Mouse (Mus musculus) kidney, embryonic 15.5 days (tissue): ENCODE measurements around the gene Tasp1. TPM values are rescaled to one million over a fixed set of nuclear protein-coding genes. Genes with fewer than 3 reads are reported as not detected.
"Not testable (repeated sequence)": the region's sequence is repeated elsewhere in the genome, so short reads cannot be mapped to it uniquely, and the experiment has no call there.

Source experiments
- ATAC-seq: fragments of 200-750 bp; cut with Nextera tagmentation; replicated peaks from 2 replicates; pipeline ENCODE4 v1.8.0; 2017; ENCODE audit warnings: moderate TSS enrichment; ENCODE audit not compliant: low FRiP score
- H3K27ac ChIP-seq: fragments of 300-500 bp; sonication (generic); 2 replicates; pipeline ENCODE4 v1.5.1; 2015; ENCODE audit warnings: mild to moderate bottlenecking, inconsistent platforms
- H3K27me3 ChIP-seq: fragments of 300-500 bp; sonication (generic); 2 replicates; pipeline ENCODE4 v1.6.1; 2015; ENCODE audit warnings: inconsistent platforms
- H3K36me3 ChIP-seq: fragments of 300-500 bp; sonication (generic); 2 replicates; pipeline ENCODE4 v1.6.1; 2015; ENCODE audit warnings: inconsistent platforms
- H3K4me1 ChIP-seq: fragments of 300-500 bp; sonication (generic); 2 replicates; pipeline ENCODE4 v1.6.1; 2015; ENCODE audit warnings: inconsistent platforms
- H3K4me2 ChIP-seq: fragments of 300-500 bp; sonication (generic); 2 replicates; pipeline ENCODE4 v1.6.1; 2015; ENCODE audit warnings: moderate library complexity, mild to moderate bottlenecking, inconsistent platforms
- H3K4me3 ChIP-seq: fragments of 300-500 bp; sonication (generic); replicated peaks from 2 replicates; pipeline ENCODE4 v1.5.1; 2015; ENCODE audit warnings: mild to moderate bottlenecking, inconsistent platforms
- H3K9ac ChIP-seq: fragments of 300-500 bp; sonication (generic); 2 replicates; pipeline ENCODE4 v1.6.1; 2015; ENCODE audit warnings: mild to moderate bottlenecking, inconsistent platforms
- H3K9me3 ChIP-seq: fragments of 300-500 bp; sonication (generic); replicated peaks from 2 replicates; pipeline ENCODE4 v1.6.1; 2016; ENCODE audit warnings: inconsistent platforms
- WGBS: fragments of 180-500 bp; shearing (Covaris S2); methylation state at CpG from one replicate; pipeline ENCODE4 v1.1.7; 2015; ENCODE audit warnings: mixed read lengths; 5-methylcytosine and 5-hydroxymethylcytosine counted together
- polyA plus RNA-seq: library from polyadenylated mRNA; unstranded; fragments of >200 nt; fragmentation: Nextera tagmentation; extraction: Ambion mirVana; gene quantifications from 2 replicates; pipeline ENCODE4 v1.2.1, GENCODE M21; 2015

The Tasp1 gene
- polyA plus RNA-seq, 1 experiment from 2014 or later: 21.6 TPM

DNA sequence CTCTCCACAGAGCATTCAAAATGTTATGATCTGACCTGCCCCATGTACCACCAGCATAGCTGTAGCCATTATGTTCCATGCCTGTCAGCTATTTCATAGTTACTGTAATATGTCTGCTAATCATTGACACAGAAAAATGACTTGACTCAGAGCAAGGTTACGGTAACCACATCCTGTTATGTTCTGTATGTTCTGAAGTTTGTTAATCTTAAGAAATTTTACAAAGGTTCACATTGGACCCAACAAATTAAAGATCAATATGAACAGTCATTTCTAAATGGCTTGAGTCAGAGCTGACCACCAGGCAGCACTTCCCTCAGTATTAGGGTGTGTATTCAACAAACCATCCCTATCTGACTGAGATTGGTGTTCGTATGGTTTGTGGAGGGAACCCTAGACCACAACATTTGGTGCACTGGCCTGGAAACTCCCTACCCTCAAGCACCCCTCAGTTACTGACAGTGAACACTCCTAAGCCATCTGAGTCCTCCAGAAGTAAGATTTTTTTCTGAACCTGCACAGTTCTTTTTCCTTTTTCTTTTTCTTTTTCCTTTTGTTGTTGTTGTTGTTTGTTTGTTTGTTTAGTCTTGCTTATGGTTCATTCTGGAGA is 24.0 kb downstream of the Tasp1 start:
- no peak overlapping the region for H3K27ac ChIP-seq
- WGBS: 91% methylated on average over 2 of the region's 2 CpGs
- H3K36me3 ChIP-seq: peaks cover 36% of the 10 kb centered on the region
- H3K27me3 ChIP-seq: no peaks in the 10 kb centered on the region
- no peak overlapping the region for H3K4me3 ChIP-seq
- no peaks in the 10 kb centered on the region for H3K9me3 ChIP-seq
- no peak for ATAC-seq
- H3K4me2 ChIP-seq: no peak overlapping the region
- H3K4me1 ChIP-seq: no peaks in the 10 kb centered on the region
- H3K9ac ChIP-seq: no peak overlapping the region

DNA sequence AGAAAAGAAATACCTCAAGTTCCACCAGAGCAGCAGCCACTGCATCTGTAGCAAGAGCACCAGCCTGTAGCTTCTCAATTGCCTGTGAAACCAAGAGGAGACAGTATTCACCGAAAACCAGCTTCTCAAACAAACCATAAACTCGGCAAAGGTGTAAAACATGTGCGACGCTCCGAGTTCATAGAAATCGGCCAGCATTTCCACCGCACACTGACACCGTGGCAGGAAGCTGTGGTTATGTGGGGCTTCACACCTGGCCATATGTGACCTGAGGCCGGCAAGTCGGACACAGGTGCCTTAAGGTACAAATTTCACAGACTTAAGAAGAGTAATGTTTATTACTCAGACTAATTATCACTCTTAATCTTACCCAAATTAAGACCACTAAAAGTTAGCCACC is 24.5 kb downstream of the Tasp1 start:
- Histone ChIP-seq H3K36me3 (peaks cover 35% of the 10 kb centered on the region), H3K4me3 (no peak overlapping the region), H3K9me3 (no peaks in the 10 kb centered on the region), H3K4me1 (no peaks in the 10 kb centered on the region), H3K27ac (no peak overlapping the region), H3K9ac (no peak overlapping the region), H3K27me3 (no peaks in the 10 kb centered on the region), H3K4me2 (no peak overlapping the region)
- ATAC-seq: no peak
- 76% methylated on average over 10 of the region's 10 CpGs for WGBS

DNA sequence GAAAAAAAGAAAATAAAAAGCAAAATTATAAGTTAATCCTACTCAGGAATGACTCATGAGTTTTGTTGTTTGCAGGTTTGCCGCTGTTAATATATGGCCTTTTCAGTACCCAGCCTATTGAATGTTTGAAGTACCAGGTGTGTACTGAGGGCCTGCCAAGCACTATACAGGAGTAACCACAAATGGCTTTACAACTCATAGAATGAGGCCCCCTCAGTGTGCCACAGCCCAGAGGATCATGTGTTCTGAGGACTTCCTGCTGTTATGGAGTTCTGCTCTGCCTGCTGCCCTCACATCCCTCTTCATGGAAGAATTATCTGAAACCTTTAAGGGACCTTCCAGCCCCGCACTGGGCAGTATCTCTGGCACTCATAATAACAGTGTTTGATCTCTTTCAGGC is 29.1 kb downstream of the Tasp1 start:
- Histone ChIP-seq H3K27ac (no peak overlapping the region), H3K9ac (no peak overlapping the region), H3K27me3 (no peaks in the 10 kb centered on the region), H3K36me3 (peaks cover 26% of the 10 kb centered on the region), H3K4me3 (no peak overlapping the region), H3K4me1 (no peaks in the 10 kb centered on the region), H3K9me3 (no peaks in the 10 kb centered on the region), H3K4me2 (no peak overlapping the region)
- WGBS: 89% methylated on average over 2 of the region's 2 CpGs
- ATAC-seq: no peak

DNA sequence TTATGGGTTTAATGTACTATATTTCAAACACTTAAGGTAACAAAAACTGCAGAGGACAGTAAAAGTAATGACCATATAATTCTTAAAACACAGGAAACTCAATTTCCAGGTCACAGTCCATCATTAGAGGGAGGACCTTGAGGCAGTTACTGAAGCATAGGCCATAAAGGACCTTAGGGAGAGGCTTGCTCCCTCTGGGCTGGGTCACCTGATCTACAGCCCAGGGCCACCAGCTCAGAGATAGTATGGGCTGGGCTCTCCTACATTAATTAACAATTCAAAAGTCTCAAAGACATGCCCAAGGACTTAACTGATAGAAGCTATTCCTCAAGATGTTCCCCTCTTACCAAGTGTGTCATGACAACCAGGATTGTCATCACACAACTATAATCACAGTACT is 29.8 kb downstream of the Tasp1 start:
- Histone ChIP-seq H3K27me3 (no peaks in the 10 kb centered on the region), H3K4me2 (no peak overlapping the region), H3K27ac (no peak overlapping the region), H3K9me3 (no peaks in the 10 kb centered on the region), H3K36me3 (peaks cover 20% of the 10 kb centered on the region), H3K4me3 (no peak overlapping the region), H3K9ac (no peak overlapping the region), H3K4me1 (no peaks in the 10 kb centered on the region)
- ATAC-seq: no peak

DNA sequence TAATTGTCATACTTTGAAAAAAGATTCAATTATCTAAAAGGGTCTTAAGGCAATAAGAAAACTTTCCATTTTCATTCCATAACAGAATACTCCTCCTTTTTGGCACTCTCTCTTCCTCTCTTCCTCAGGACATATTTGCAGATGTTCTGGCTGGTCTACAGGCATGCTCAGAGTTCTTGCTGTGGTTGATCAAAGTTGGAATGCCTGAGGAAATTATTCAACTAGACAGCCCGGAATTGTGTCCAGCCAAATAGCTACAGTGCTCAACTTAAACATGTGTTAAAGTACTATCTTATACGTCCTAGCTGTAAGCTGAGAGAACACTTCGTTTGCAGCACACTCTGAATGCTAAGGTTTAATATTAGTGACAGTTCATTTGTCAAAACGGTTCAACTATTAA is 41.7 kb downstream of the Tasp1 start:
- Histone ChIP-seq H3K4me2 (no peak overlapping the region), H3K4me1 (no peaks in the 10 kb centered on the region), H3K4me3 (no peak overlapping the region), H3K27ac (no peak overlapping the region), H3K27me3 (no peaks in the 10 kb centered on the region), H3K36me3 (peaks cover 19% of the 10 kb centered on the region), H3K9ac (no peak overlapping the region), H3K9me3 (no peaks in the 10 kb centered on the region)
- ATAC-seq: 0 out of 2 replicates have a peak, but pooled peaks have one; percentile 29
- WGBS: 63% methylated on average over 4 of the region's 4 CpGs

DNA sequence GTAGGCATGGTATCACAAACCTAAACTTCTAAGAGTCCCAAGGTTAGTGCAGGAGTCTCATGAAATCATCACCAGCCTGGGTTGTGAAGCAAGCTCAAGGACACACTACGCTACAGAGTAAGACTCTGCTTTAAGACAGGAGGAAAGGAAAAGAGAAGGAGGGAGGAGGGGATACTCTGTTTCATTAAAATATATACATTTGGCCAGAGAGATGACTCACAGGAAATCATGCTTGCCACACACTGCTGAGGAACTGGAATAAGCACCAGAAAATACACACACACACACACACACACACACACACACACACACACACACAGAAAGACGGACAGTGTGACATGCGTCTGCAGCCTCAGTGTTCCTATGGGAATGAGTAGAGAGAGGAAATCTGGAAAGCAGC is 59.2 kb downstream of the Tasp1 start:
- 0 out of 2 replicates have a peak, but pooled peaks cover 9% of the 10 kb centered on the region for H3K36me3 ChIP-seq
- no peak overlapping the region for H3K4me2 ChIP-seq
- H3K9ac ChIP-seq: no peak overlapping the region
- H3K9me3 ChIP-seq: no peaks in the 10 kb centered on the region
- no peak for ATAC-seq
- H3K27me3 ChIP-seq: no peaks in the 10 kb centered on the region
- H3K4me3 ChIP-seq: no peak overlapping the region
- 89% methylated on average over 3 of the region's 3 CpGs for WGBS
- H3K27ac ChIP-seq: no peak overlapping the region
- no peaks in the 10 kb centered on the region for H3K4me1 ChIP-seq

DNA sequence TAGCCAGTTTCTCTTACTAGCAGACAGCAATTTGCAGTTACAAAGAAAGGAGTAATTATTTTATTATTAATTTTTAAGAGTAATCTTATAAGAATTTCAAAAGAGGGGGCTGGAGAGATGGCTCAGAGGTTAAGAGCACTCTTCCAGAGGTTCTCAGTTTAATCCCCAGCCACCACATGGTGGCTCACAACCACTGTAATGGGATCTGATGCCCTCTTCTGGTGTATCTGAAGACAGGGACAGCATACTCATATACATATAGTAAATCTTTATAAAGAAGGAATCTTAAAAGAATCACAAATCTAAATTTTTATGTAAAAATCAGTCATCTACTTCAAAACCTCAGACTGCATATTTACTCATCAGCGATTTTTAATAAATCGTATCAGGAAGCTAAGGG is 68.4 kb downstream of the Tasp1 start:
- ATAC-seq: no peak
- Histone ChIP-seq H3K4me1 (no peaks in the 10 kb centered on the region), H3K36me3 (no peaks in the 10 kb centered on the region; the same call in 1 of the 2 replicates), H3K4me3 (no peak overlapping the region), H3K27me3 (no peaks in the 10 kb centered on the region), H3K27ac (no peak overlapping the region), H3K9ac (no peak overlapping the region), H3K9me3 (no peaks in the 10 kb centered on the region), H3K4me2 (no peak overlapping the region)
- 94% methylated on average over 2 of the region's 2 CpGs for WGBS

DNA sequence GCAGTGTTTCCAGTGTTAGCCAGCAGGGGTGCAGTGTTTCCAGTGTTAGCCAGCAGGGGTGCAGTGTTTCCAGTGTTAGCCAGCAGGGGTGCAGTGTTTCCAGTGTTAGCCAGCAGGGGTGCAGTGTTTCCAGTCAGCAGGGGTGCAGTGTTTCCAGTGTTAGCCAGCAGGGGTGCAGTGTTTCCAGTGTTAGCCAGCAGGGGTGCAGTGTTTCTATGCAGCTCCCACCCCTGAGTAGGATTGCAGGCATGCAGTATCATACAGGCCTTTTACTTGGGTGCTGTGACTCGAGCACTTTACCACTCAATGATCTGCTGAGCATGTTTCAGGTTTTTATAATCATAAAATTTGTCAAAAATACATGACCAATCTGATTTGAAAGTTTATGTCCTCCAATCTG is 76.7 kb downstream of the Tasp1 start:
- H3K4me2 ChIP-seq, H3K4me3 ChIP-seq, ATAC-seq, H3K27me3 ChIP-seq, H3K4me1 ChIP-seq, H3K9ac ChIP-seq, H3K27ac ChIP-seq, H3K9me3 ChIP-seq: not testable (repeated sequence)
- 94% methylated on average over 1 of the region's 1 CpGs for WGBS
- H3K36me3 ChIP-seq: peaks cover 13% of the 10 kb centered on the region

DNA sequence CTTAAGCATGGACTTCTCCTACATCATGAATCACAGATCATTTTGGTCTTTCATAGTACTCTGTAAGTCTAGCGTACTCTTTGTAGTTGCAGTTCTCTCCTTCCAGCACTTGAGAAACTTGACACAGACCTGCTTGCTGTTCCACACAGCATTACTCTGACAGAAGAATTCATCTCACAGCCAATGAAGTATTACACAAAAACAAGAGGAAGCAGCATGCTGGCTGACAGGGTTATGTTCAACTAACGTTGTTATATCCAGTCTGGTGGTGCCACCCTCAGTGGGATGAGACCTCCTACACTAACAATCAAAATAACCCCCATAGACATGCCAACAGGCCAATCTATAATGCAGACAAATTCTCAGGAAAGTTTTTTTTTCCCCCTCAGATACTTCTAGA is 99.2 kb downstream of the Tasp1 start:
- H3K4me1 ChIP-seq: no peaks in the 10 kb centered on the region
- 0 out of 2 replicates have a peak, but pooled peaks have one; percentile 9 for ATAC-seq

DNA sequence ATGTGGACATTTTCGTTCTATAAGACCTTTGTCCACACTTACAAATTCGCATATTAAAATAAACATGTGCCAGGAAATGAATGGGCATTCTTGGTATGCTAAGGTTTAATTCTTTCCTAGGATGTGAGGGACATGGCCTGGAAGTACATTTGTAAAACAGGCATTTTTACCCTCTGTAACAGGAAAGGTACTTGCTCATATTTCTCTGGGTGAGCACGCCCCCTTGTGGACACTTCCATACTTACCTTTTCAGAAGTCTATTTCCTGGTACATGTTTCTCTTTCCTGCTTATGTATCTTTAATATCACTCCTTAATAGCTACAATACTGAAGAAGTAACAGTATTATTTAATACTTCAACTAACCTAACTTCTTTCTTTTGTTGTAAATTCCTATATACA is 100.3 kb downstream of the Tasp1 start:
- WGBS: 60% methylated on average over 3 of the region's 3 CpGs
- Histone ChIP-seq H3K27me3 (no peaks in the 10 kb centered on the region), H3K9me3 (no peaks in the 10 kb centered on the region), H3K9ac (no peak overlapping the region), H3K4me3 (no peak overlapping the region), H3K36me3 (no peaks in the 10 kb centered on the region), H3K4me1 (no peaks in the 10 kb centered on the region), H3K4me2 (no peak overlapping the region), H3K27ac (no peak overlapping the region)
- ATAC-seq: no peak

More for the DNA sequence above, 99.2 kb downstream of the Tasp1 start:
- no peak overlapping the region for H3K4me2 ChIP-seq
- no peak overlapping the region for H3K27ac ChIP-seq
- H3K36me3 ChIP-seq: no peaks in the 10 kb centered on the region
- H3K4me3 ChIP-seq: no peak overlapping the region
- no peak overlapping the region for H3K9ac ChIP-seq
- no peaks in the 10 kb centered on the region for H3K9me3 ChIP-seq
- no peaks in the 10 kb centered on the region for H3K27me3 ChIP-seq
- 48% methylated on average over 2 of the region's 2 CpGs for WGBS

DNA sequence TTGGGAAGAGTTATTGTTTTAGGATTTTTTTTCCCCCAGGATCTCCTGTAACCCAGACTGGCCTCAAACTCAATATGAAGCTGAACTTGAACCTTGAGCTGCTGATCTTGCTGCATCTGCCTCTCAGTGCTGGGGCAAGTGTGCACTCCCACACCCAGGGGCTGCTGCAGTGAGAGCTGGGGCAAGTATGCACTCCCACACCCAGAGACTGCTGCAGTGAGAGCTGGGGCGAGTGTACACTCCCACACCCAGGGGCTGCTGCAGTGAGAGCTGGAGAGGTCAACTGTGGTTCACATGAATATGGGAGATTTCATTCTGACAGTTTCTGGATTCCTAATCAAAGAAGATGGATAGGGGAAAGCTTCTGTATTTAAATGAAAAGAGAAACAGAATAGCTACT is 117.8 kb downstream of the Tasp1 start:
- ATAC-seq: 0 out of 2 replicates have a peak, but pooled peaks have one; percentile 67
- Histone ChIP-seq H3K9ac (no peak overlapping the region), H3K4me2 (no peak overlapping the region), H3K4me3 (no peak overlapping the region), H3K27me3 (no peaks in the 10 kb centered on the region), H3K9me3 (no peaks in the 10 kb centered on the region), H3K27ac (no peak overlapping the region), H3K36me3 (0 out of 2 replicates have a peak, but pooled peaks cover 3% of the 10 kb centered on the region), H3K4me1 (no peaks in the 10 kb centered on the region)
- WGBS: 18% methylated on average over 1 of the region's 1 CpGs

DNA sequence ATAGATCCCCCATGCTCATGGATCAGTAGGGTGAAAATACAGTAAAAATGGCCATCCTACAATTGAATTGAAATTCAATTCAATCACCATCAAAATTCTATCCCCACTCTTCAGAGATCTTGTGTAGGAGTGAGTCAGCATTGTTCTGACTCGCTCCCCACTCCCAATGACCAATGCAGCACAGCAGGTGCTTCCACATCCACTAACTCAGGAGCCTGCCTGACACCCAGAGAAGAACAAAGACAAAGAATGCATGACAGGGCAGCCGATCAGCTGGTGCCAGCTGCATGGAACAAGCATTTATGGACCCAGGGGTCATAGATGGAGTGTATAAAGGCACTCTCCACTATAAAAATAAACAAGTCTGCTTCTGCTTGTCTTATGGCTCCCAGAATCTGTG is 129.0 kb downstream of the Tasp1 start:
- H3K9me3 ChIP-seq: no peaks in the 10 kb centered on the region
- 75% methylated on average over 2 of the region's 2 CpGs for WGBS
- H3K4me2 ChIP-seq: no peak overlapping the region
- H3K9ac ChIP-seq: no peak overlapping the region
- no peak overlapping the region for H3K27ac ChIP-seq
- H3K4me1 ChIP-seq: no peaks in the 10 kb centered on the region
- no peaks in the 10 kb centered on the region for H3K27me3 ChIP-seq
- 0 out of 2 replicates have a peak, but pooled peaks cover 4% of the 10 kb centered on the region for H3K36me3 ChIP-seq
- no peak for ATAC-seq
- no peak overlapping the region for H3K4me3 ChIP-seq

DNA sequence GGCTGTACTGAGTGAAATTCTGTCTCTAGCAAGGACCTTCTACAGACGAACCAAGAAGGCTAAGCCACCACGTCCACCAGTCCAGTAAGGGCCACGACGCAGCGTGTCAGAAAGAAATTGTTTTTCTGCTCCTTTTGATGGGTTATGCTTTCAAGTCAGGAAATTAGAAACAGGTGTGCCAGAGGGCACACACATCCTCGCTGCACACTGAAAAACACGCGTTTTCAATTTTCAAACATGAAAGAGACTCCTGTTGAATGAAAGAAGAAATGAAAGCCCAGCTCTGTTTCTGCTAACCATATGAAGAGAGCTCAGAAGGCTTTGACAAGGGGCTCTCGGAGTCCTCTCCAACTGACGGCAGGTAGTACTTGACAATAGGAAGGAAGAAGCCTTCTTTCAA is 132.0 kb downstream of the Tasp1 start:
- WGBS: 81% methylated on average over 10 of the region's 10 CpGs
- Histone ChIP-seq H3K27ac (no peak overlapping the region), H3K4me2 (no peak overlapping the region), H3K4me1 (no peaks in the 10 kb centered on the region), H3K4me3 (no peak overlapping the region), H3K9ac (no peak overlapping the region), H3K36me3 (no peaks in the 10 kb centered on the region), H3K9me3 (no peaks in the 10 kb centered on the region), H3K27me3 (no peaks in the 10 kb centered on the region)
- ATAC-seq: no peak
